Mouse (Mus musculus) forelimb bud, embryonic 11.5 days (tissue): ENCODE results near the gene Cnksr1.

ENCODE experiments used
- DNase-seq: peaks from one replicate; pipeline ENCODE4 v3.0.0-alpha.2; 2012; ENCODE audit warnings: low read depth, low spot score

Cnksr1 gene

DNA sequence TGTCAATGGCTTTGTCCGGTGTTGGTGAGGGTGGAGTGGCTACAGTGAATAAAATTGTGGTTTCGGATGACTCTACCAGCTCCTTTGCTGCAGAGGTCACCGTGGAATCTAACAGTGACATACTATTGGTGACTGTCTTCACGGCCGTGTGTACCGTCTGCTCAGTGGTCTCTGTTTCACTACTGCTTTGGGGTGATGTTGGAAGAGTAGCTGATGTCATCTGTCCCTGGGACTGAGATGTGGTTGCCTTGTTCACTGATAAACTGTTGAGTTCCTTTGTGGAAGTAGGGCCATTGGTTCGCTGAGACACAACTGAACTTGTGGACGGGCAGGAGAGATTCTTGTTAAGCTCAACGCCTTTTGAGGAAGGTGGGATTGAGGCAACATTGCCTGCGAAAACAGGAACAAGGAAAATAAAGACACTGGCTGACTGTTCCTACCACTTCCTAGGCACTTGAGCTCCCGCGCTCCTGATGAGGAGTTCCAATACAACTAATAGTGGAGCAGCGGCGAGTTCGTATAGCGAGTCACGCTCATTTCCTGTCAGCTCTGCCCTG, 34.8 kb downstream of the Cnksr1 start:
- DNase-seq = no peak

- no peak for DNase-seq
Observed at GRCm38 (mm10) chr4:134202904-134203303, 35.3 kb downstream of the Cnksr1 start, which contains the start of gene Gm7534. Gene Gm7534, minus strand, starts transcription at chr4:134203004.

GRCm38 (mm10) chr4:134199371-134199770, 38.8 kb downstream of the Cnksr1 start:
- no peak for DNase-seq

DNA sequence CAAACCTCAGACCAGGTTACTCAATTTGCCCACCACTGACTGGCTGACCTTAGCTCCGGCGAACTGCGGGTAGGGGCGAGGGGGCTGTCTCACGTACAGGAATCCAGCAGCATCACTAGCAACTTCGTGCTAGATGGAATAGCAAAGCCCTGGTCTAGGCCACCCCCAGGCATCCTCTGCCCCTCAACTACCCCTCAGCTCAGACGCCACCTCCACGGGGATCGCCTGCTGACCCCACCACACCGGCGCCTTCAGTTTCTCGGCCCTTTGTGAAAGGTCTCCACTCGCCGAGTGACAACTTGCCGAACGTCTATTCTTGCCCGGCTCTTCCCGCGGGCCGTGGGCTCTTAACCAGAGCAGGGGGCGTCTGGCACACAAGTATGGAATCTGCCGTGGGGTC, 51.9 kb downstream of the Cnksr1 start:
- no peak for DNase-seq

GRCm38 (mm10) chr4:134185569-134185968, 52.6 kb downstream of the Cnksr1 start:
- DNase-seq = no peak

- DNase-seq = no peak
Observed at GRCm38 (mm10) chr4:134183711-134184110, 54.5 kb downstream of the Cnksr1 start.

DNA sequence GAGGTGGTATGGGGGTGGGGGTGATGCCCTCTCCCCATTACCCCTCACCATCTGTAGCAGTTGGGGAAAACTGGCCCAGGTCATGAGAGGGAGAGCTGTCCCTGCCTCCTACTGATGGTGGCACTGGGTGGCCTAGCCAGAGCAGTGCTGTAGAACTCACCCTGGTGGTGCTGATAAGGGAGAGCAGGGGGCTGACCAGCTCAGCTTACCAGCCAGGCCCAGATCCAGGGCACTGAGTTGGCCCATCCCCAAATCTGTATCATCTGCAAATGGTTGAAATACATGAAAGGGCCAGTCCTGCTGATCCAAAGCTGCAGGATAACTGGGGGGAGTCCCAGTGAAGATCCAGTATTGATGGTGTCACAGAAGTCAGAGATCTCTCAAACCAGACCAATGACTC, 56.4 kb downstream of the Cnksr1 start:
- DNase-seq = no peak

GRCm38 (mm10) chr4:134181112-134181511, 57.1 kb downstream of the Cnksr1 start:
- no peak for DNase-seq
